Mouse (Mus musculus): ENCODE data around the gene Nsl1. TPM values are rescaled to one million over a fixed set of nuclear protein-coding genes. Genes with fewer than 3 reads are reported as not detected.

Gene Nsl1
- polyA plus RNA-seq, 1 experiment from 2014 or later = 1.5 TPM

DNA sequence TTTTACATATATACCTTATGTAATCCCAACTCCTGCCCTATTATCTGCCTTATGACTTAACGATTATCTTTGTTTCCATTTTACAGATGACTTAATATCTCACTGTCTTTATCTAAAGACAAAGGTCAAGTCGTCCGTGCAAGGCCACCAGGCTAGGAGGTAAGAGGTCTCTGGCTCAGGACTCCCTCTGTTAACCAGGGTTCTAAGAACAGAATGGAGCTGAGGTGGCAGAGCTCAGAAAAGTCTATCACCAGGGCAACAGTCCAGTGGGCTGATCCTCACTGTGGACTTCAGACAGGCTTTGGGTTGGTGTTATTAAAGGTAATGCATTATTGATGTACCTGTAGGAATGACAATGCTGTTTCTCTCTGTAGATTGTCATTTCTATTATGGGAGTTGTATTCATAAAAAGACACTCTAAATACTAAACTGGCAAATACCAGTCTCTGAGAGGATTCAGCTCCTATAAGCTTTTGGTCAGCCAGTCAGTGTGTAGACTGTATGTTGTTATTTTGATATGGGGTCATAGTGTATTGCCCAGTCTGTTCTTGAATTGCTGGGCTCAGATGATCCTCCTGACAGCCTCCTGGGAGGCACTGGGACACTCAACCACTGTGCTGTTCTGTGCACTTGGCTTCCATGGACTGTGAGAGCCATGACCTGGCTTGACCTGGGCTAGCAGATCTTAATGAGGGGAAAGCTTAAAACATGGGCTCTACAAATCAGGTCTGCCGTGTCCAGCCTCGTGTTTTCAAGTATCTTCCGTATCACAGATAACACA lies 26.1 kb upstream of the Nsl1 start, which contains the start of gene Spata45:
Spata45 (plus strand) TSS at position 86 of the 781 bp plus-strand sequence.
- Histone ChIP-seq H3K36me3 (ENCODE audit: insufficient read depth, low read length) (no peaks in the 10 kb centered on the region), H3K27me3 (replicated peaks; ENCODE audit: insufficient read depth, low read length) (no peaks in the 10 kb centered on the region), H3K9ac (replicated peaks; ENCODE audit: low read depth) (no peak within 1 kb of the TSS), H3K9me3 (ENCODE audit: low read length) (no peaks in the 10 kb centered on the region), H3K4me1 (ENCODE audit: insufficient read depth, low read depth, low read length) (no peaks in the 10 kb centered on the region), H3K4me2 (replicated peaks; ENCODE audit: low read depth, low read length) (no peak within 1 kb of the TSS), H3K27ac (ENCODE audit: low read length) (no peak within 1 kb of the TSS), H3K4me3 (ENCODE audit: low read depth, low read length) (no peak within 1 kb of the TSS)
- no peak for DNase-seq (ENCODE audit: low spot score)
- TF ChIP-seq EP300 (IDR thresholded peaks at IDR 0.05) (no peak), CTCF (IDR thresholded peaks at IDR 0.05) (no peak)
- 57% methylated on average over 6 of the region's 6 CpGs for WGBS
- no peak for ATAC-seq

DNA sequence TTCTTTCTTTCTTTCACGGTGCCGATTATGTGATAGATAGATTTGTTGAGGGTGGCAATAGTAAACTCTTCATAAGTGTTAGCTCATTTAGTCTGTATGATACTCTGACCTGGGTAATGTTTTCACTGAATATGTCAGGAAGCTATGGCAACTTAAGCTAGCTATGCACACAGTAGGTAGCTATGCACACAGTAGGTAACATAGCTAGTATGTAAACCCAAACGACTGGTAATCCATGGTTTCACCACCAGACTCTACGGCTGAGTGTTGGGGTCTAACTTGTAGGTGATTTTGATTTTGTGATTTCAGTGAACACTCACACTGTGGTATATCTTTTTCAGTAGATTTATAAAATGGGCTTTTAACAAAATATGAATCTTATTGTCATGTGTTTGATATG lies 24.8 kb upstream of the Nsl1 start:
- ATAC-seq (no peak), DNase-seq (ENCODE audit: low spot score) (no peak)
- Histone ChIP-seq H3K9ac (replicated peaks; ENCODE audit: low read depth) (no peak overlapping the region), H3K27me3 (replicated peaks; ENCODE audit: insufficient read depth, low read length) (no peaks in the 10 kb centered on the region), H3K36me3 (ENCODE audit: insufficient read depth, low read length) (no peaks in the 10 kb centered on the region), H3K4me2 (replicated peaks; ENCODE audit: low read depth, low read length) (no peak overlapping the region), H3K4me1 (ENCODE audit: insufficient read depth, low read depth, low read length) (no peaks in the 10 kb centered on the region), H3K27ac (ENCODE audit: low read length) (no peak overlapping the region), H3K4me3 (ENCODE audit: low read depth, low read length) (no peak overlapping the region), H3K9me3 (ENCODE audit: low read length) (no peaks in the 10 kb centered on the region)
- 82% methylated on average over 4 of the region's 4 CpGs for WGBS
- no peak for TF ChIP-seq CTCF (IDR thresholded peaks at IDR 0.05)
- no peak for TF ChIP-seq EP300 (IDR thresholded peaks at IDR 0.05)

DNA sequence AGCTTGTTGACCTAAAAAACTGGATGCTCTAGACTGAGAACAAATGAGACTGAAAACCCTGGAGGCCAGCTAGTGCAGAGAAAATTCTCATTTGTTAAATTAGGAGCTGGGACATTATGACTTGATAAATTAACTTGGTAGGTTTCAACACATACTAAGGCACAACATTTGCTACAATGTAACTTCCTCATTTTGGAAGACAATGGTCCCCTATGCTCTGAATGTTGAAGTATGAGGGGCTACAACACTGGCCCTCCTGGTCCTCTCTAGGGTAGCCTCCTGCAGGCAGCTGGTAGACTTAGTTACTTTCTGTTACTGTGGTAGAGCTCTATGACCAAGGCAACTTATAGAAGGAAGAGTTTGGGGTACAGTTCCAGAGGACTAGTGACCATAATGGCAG lies 21.5 kb upstream of the Nsl1 start:
- Histone ChIP-seq H3K27ac (ENCODE audit: low read length) (no peak overlapping the region), H3K4me1 (ENCODE audit: insufficient read depth, low read depth, low read length) (no peaks in the 10 kb centered on the region), H3K4me3 (ENCODE audit: low read depth, low read length) (no peak overlapping the region), H3K9me3 (ENCODE audit: low read length) (no peaks in the 10 kb centered on the region), H3K4me2 (replicated peaks; ENCODE audit: low read depth, low read length) (no peak overlapping the region), H3K27me3 (replicated peaks; ENCODE audit: insufficient read depth, low read length) (no peaks in the 10 kb centered on the region), H3K9ac (replicated peaks; ENCODE audit: low read depth) (no peak overlapping the region), H3K36me3 (ENCODE audit: insufficient read depth, low read length) (no peaks in the 10 kb centered on the region)
- DNase-seq (ENCODE audit: low spot score) (no peak), ATAC-seq (no peak)
- no peak for TF ChIP-seq EP300 (IDR thresholded peaks at IDR 0.05)
- TF ChIP-seq CTCF (IDR thresholded peaks at IDR 0.05) = no peak

DNA sequence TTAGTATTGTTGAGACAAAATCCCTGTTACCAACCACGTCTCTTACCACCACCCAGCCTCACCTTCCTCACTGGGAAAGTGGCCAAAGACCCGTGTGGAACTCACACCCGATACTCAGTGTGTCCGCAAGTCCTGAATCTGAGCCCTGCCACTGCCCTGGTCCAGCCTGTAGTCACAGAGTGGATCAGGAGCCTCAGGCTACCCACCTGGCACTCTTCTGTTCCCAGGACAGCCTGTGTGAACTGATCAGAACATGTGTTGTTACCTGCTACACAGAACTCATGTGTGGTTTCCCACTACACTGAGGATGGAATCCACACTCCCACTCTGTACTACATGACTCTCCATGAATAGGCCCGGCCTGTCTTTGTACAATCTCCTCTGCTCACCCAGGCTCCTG lies 20.7 kb upstream of the Nsl1 start:
- ATAC-seq = no peak
- Histone ChIP-seq H3K4me1 (ENCODE audit: insufficient read depth, low read depth, low read length) (no peaks in the 10 kb centered on the region), H3K27me3 (replicated peaks; ENCODE audit: insufficient read depth, low read length) (no peaks in the 10 kb centered on the region), H3K9ac (replicated peaks; ENCODE audit: low read depth) (no peak overlapping the region), H3K27ac (ENCODE audit: low read length) (no peak overlapping the region), H3K36me3 (ENCODE audit: insufficient read depth, low read length) (no peaks in the 10 kb centered on the region), H3K4me3 (ENCODE audit: low read depth, low read length) (no peak overlapping the region), H3K4me2 (replicated peaks; ENCODE audit: low read depth, low read length) (no peak overlapping the region), H3K9me3 (ENCODE audit: low read length) (no peaks in the 10 kb centered on the region)
- 70% methylated on average over 5 of the region's 5 CpGs for WGBS
- DNase-seq (ENCODE audit: low spot score) = no peak
- TF ChIP-seq CTCF (IDR thresholded peaks at IDR 0.05) (no peak), EP300 (IDR thresholded peaks at IDR 0.05) (no peak)

DNA sequence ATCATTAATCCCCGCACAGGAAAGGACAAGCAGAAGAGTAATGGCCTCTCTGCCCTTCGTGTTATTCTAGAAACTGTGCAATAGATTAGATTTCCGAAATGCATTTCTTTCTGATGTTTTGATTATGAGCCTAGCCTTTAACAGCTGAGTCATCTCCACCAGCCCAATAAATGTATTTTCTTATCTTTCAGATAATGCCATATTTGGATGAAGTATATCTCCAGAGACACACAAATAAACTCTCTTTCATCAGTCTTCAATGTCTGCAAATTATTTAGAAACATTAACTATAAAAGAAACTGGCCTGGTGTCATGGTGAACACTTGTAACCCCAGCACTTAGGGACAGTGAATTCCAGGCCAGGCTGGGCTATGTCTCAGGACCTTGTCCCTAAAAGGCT lies 20.1 kb upstream of the Nsl1 start:
- H3K4me1 ChIP-seq (ENCODE audit: insufficient read depth, low read depth, low read length) = no peaks in the 10 kb centered on the region
- H3K4me3 ChIP-seq (ENCODE audit: low read depth, low read length) = no peak overlapping the region
- ATAC-seq (no peak), DNase-seq (ENCODE audit: low spot score) (no peak)
- H3K9me3 ChIP-seq (ENCODE audit: low read length) = no peaks in the 10 kb centered on the region
- H3K27ac ChIP-seq (ENCODE audit: low read length) = no peak overlapping the region
- no peaks in the 10 kb centered on the region for H3K36me3 ChIP-seq (ENCODE audit: insufficient read depth, low read length)
- no peaks in the 10 kb centered on the region for H3K27me3 ChIP-seq (replicated peaks; ENCODE audit: insufficient read depth, low read length)
- 41% methylated on average over 3 of the region's 3 CpGs for WGBS
- no peak overlapping the region for H3K9ac ChIP-seq (replicated peaks; ENCODE audit: low read depth)
- TF ChIP-seq CTCF (IDR thresholded peaks at IDR 0.05) (no peak), EP300 (IDR thresholded peaks at IDR 0.05) (no peak)
- H3K4me2 ChIP-seq (replicated peaks; ENCODE audit: low read depth, low read length) = no peak overlapping the region

DNA sequence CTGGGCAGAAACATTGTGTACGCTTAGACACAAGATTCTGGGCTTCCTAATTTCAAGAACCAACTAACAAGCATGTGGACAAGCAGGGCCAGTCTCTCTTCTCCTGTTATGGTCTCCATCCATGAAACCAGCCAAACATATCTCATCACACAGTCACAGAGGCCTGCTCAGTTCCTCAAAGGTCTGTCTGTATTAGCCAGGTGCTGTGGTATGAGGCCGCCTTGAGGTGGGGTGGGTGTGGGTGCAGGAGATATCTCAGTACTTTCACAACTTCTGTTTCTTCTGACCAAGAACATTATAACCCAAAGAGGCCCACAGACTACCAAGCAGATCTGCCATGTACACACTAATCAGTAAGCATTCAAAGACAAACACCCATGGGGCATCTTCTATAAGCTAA lies 17.5 kb upstream of the Nsl1 start:
- ATAC-seq (no peak), DNase-seq (ENCODE audit: low spot score) (no peak)
- Histone ChIP-seq H3K27me3 (replicated peaks; ENCODE audit: insufficient read depth, low read length) (no peaks in the 10 kb centered on the region), H3K4me1 (ENCODE audit: insufficient read depth, low read depth, low read length) (no peaks in the 10 kb centered on the region), H3K4me3 (ENCODE audit: low read depth, low read length) (no peak overlapping the region), H3K36me3 (ENCODE audit: insufficient read depth, low read length) (no peaks in the 10 kb centered on the region), H3K9me3 (ENCODE audit: low read length) (no peaks in the 10 kb centered on the region), H3K27ac (ENCODE audit: low read length) (no peak overlapping the region), H3K4me2 (replicated peaks; ENCODE audit: low read depth, low read length) (no peak overlapping the region), H3K9ac (replicated peaks; ENCODE audit: low read depth) (no peak overlapping the region)
- WGBS = 90% methylated on average over 2 of the region's 2 CpGs
- no peak for TF ChIP-seq CTCF (IDR thresholded peaks at IDR 0.05)
- TF ChIP-seq EP300 (IDR thresholded peaks at IDR 0.05) = no peak

All from lung, postnatal 0 days (tissue).